Mouse (Mus musculus): Measurements from ENCODE around the gene Zscan5b.
A peak's percentile ranks its signal among the peaks of the same experiment; 100 is the strongest.
"Not testable (repeated sequence)": the region's sequence is repeated elsewhere in the genome, so short reads cannot be mapped to it uniquely, and the experiment has no call there.

Zscan5b gene

GRCm38 (mm10) chr7:6221978-6222377 is at the start of gene Zscan5b:
TSS of gene Zscan5b (plus strand) at chr7:6222278.
- no peak for DNase-seq

DNA sequence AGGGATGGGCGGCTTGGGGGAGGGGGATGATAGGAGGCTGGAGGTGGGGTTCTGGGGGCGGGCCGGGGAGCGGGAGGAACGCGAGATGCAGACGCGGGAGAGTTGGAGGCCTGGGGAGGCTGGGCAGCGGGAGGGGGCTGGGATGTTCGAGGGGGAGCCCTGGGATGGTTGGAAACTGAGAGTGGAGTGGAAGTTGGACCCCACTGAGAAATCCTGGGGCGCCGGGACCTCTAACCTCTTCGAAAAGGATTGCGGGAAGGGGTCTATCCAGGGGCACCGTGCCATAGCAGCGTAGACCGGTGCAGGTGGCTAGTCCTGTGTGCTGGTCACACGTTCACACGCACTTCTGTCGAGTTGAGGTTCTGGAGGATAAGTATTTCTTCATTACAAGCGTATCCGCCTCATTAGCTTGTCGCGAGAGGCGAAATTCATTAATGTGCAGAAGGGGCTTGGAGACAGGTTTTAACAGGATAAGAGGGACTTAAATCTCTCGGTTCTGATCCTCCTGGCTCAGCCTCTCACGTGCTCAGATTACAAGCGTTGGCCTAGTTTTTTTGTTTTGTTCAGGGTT is 49.3 kb upstream of the Zscan5b start:
- no peak for DNase-seq

- no peak for DNase-seq
Observed at GRCm38 (mm10) chr7:6173872-6174271, 48.2 kb upstream of the Zscan5b start.

DNA sequence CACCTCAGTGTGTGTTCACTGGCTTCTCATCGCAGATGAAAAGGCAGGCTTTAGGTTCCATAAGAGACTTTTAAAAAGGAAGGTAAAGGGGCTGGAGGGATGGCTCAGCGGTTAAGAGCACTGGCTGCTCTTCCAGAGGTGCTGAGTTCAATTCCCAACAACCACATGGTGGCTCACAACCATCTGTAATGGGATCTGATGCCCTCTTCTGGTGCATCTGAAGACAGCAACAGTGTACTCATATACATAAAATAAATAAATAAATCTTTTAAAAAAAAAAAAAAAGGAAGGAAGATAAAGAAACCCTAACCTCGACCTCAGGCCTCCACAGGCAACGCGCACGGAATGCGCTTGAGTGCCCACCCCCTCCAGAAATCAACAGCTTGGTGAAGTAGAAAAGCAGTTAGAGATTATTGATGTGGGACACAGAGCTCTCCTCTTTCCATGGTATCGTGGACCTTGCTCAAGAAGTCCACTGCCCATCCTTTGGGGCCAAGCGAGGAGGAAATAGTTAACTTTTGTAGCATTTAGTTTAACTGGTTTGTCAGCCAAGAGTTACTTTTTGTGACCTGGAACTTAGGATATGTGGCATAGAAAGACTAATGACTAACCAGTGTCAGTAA is 47.6 kb upstream of the Zscan5b start:
- peak in 1 of 2 experiments; percentile 36 for DNase-seq

GRCm38 (mm10) chr7:6179013-6179412 is 43.1 kb upstream of the Zscan5b start:
- DNase-seq = no peak

- no peak for DNase-seq
Observed at GRCm38 (mm10) chr7:6182882-6183281, 39.2 kb upstream of the Zscan5b start.

DNA sequence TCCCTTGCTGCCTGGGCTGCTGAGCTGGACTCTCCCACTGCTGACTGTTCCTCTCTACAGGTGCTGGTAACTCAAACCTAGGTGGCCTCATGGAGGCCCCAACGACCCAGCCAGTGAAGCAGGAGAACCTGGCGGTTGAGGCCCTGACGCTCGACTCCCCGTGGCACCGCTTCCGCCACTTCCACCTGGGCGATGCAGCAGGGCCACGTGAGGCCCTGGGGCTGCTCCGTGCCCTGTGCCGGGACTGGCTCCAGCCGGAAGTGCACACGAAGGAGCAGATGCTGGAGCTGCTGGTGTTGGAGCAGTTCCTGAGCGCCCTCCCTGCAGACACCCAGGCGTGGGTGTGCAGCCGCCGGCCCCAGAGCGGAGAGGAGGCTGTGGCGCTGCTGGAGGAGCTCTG is 38.3 kb upstream of the Zscan5b start:
- DNase-seq = no peak

DNA sequence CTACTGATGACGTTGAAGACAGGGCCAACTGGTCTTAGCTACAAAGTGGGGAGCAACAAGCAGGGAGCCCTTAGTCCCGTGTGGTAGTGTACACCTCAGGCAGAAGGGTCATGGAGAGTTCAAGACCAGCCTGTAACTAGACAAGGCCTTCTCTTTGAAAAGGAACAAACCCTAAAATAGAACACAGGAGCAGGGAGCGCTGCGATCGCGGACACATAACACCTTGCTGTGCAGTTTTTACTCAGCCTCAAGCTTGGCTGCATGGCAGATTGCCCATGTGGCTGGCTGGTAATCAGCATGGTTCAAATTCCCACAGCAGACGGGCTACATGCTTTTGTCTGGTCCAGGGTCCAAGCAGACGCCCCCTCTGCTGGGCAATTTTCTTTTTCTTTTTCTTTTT is 37.6 kb upstream of the Zscan5b start:
- peak; percentile 23 to 36 for DNase-seq

DNA sequence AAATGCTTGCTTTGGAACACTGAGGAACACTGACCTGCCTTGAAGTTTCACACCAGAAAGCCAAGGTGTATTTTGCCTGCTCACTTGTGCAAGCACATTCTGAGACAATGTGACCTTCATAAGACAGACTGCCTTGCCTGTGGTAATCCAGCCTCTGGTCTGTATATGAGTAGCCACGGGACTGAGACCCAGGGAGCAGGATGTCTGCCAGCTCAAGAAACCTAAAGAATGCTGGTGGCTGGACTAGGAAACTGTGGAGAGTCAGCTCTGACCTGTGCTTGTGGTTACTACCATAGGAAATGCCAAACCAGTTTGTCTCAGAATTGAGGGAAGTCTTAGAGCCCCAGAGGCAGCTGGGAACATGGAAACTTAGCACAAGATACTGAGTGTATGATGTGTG is 36.7 kb upstream of the Zscan5b start:
- no peak for DNase-seq

GRCm38 (mm10) chr7:6186176-6186575 is 35.9 kb upstream of the Zscan5b start:
- no peak for DNase-seq

DNA sequence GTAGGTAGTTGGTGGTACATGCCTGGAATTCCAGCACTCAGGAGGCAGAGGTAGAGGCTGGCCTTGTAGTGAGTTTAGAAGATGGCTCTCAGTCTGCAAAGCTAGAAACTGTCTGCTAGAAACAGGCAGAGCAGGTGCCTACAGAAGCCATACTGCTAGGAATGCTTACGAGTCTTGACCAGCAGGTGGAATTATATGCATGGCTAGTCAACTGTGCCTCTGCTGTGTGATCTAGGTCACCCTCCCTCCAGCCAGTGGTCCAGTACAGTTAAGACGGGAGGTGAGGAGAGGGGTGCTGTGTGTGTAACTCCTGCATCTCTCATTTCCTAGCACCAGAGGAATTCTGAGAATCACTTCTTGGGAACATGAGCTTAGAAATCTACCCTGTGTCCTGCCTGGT is 35.3 kb upstream of the Zscan5b start:
- DNase-seq = no peak

DNA sequence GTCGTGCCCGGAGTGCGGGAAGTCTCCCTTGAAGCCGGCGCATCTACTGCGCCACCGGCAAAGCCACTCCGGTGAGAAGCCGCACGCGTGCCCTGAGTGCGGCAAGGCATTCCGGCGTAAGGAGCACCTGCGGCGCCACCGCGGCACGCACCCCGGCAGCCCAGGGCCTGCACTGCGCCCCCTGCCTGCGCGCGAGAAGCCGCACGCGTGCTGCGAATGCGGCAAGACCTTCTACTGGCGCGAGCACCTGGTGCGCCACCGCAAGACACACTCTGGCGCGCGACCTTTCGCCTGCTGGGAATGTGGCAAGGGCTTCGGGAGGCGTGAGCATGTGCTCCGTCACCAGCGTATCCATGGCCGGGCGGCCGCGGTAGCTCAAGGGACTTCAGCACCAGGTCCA is 32.5 kb upstream of the Zscan5b start:
- DNase-seq = peak in 1 of 2 experiments; percentile 50

DNA sequence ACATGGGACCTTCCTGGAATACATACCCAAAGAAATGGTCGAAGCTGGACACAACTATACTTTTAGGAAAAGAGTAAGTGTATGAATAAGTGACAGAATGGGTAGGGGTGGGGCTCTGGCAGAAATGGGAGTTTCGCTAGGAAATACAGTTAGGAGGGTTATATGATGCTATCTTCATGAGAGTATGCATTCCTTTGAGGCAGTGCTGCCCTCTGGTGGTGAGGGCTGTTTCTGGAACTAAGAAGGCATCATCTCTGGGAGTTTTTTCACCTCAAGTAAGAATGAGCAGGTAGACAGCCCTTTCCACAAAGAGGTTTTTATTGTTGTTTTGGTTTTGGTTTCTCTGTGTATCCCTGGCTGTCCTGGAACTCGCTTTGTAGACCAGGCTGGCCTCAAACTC is 30.7 kb upstream of the Zscan5b start:
- peak; percentile 90 to 91 for DNase-seq

GRCm38 (mm10) chr7:6194129-6194528 is 27.9 kb upstream of the Zscan5b start:
- DNase-seq = peak; percentile 75 to 78

GRCm38 (mm10) chr7:6195777-6196176 is 26.3 kb upstream of the Zscan5b start:
- DNase-seq = no peak

GRCm38 (mm10) chr7:6196790-6197189 is 25.3 kb upstream of the Zscan5b start, which contains the start of gene Galp:
TSS of gene Galp (plus strand) at chr7:6197090.
- DNase-seq = no peak

GRCm38 (mm10) chr7:6204200-6204599 is 17.9 kb upstream of the Zscan5b start:
- no peak for DNase-seq

- DNase-seq = peak; percentile 48 to 56
Observed at GRCm38 (mm10) chr7:6213144-6213543, 8.9 kb upstream of the Zscan5b start.

- not testable (repeated sequence) for DNase-seq
Observed at GRCm38 (mm10) chr7:6214691-6215090, 7.4 kb upstream of the Zscan5b start.

- DNase-seq = no peak
Observed at GRCm38 (mm10) chr7:6220147-6220546, 1.9 kb upstream of the Zscan5b start.

GRCm38 (mm10) chr7:6228491-6228890 is 6.4 kb downstream of the Zscan5b start:
- peak; percentile 5 to 23 for DNase-seq

GRCm38 (mm10) chr7:6239787-6240186 is 17.7 kb downstream of the Zscan5b start:
- no peak for DNase-seq

GRCm38 (mm10) chr7:6240841-6241425 is 18.9 kb downstream of the Zscan5b start:
- peak; percentile 60 to 63 for DNase-seq

Measured in kidney, postnatal 4 days (tissue).